Mouse (Mus musculus): ENCODE data around the gene Zswim1.
A peak's percentile ranks its signal among the peaks of the same experiment; 100 is the strongest.
"Not testable (repeated sequence)": the region's sequence is repeated elsewhere in the genome, so short reads cannot be mapped to it uniquely, and the experiment has no call there.

The Zswim1 gene

GRCm38 (mm10) chr2:164832032-164832747 lies 9.7 kb downstream of the Zswim1 start:
- DNase-seq, result no peak

- peak; percentile 86 for DNase-seq
These were observed 10.3 kb downstream of the Zswim1 start, which contains the start of gene Ctsa for GRCm38 (mm10) chr2:164832748-164833301. Ctsa (plus strand) TSS chr2:164832873.

GRCm38 (mm10) chr2:164833314-164833959 lies 11.0 kb downstream of the Zswim1 start, which contains the start of gene Neurl2:
Neurl2 (minus strand) TSS chr2:164833456.
- DNase-seq, result peak; percentile 82

- peak; percentile 61 for DNase-seq
These were observed 12.0 kb downstream of the Zswim1 start for GRCm38 (mm10) chr2:164834531-164834930.

- no peak for DNase-seq
These were observed 12.7 kb downstream of the Zswim1 start for GRCm38 (mm10) chr2:164835164-164835563.

GRCm38 (mm10) chr2:164845782-164846181 lies 23.3 kb downstream of the Zswim1 start:
- no peak for DNase-seq

- peak; percentile 52 for DNase-seq
These were observed 27.6 kb downstream of the Zswim1 start for GRCm38 (mm10) chr2:164850061-164850460.

GRCm38 (mm10) chr2:164855572-164855971 lies 33.1 kb downstream of the Zswim1 start:
- DNase-seq, result not testable (repeated sequence)

- DNase-seq, result no peak
These were observed 34.0 kb downstream of the Zswim1 start for GRCm38 (mm10) chr2:164856309-164857100.

- peak; percentile 49 for DNase-seq
These were observed 34.8 kb downstream of the Zswim1 start, which contains the start of gene Pltp for GRCm38 (mm10) chr2:164857101-164857821. Pltp (minus strand) TSS chr2:164857711.

GRCm38 (mm10) chr2:164857842-164858553 lies 35.5 kb downstream of the Zswim1 start:
- no peak for DNase-seq

- no peak for DNase-seq
These were observed 36.7 kb downstream of the Zswim1 start for GRCm38 (mm10) chr2:164859155-164859554.

- DNase-seq, result no peak
These were observed 37.4 kb downstream of the Zswim1 start for GRCm38 (mm10) chr2:164859640-164860432.

GRCm38 (mm10) chr2:164861094-164861493 lies 38.6 kb downstream of the Zswim1 start:
- no peak for DNase-seq

- no peak for DNase-seq
These were observed 39.8 kb downstream of the Zswim1 start for GRCm38 (mm10) chr2:164862179-164862861.

GRCm38 (mm10) chr2:164863411-164863810 lies 40.9 kb downstream of the Zswim1 start:
- DNase-seq, result not testable (repeated sequence)

- no peak for DNase-seq
These were observed 42.1 kb downstream of the Zswim1 start for GRCm38 (mm10) chr2:164864593-164864992.

GRCm38 (mm10) chr2:164866741-164867551 lies 44.5 kb downstream of the Zswim1 start:
- DNase-seq, result no peak

GRCm38 (mm10) chr2:164867566-164867965 lies 45.1 kb downstream of the Zswim1 start:
- no peak for DNase-seq

Data from thymus, postnatal 14 days (tissue).